Mouse (Mus musculus): ENCODE measurements around the gene Cdkn3. TPM values are rescaled to one million over a fixed set of nuclear protein-coding genes. Genes with fewer than 3 reads are reported as not detected.
"Not testable (repeated sequence)": the region's sequence is repeated elsewhere in the genome, so short reads cannot be mapped to it uniquely, and the experiment has no call there.

The Cdkn3 gene
- polyA plus RNA-seq (2015; fragmentation: Nextera tagmentation; extraction: Ambion mirVana), result 44.8 and 51.0 TPM in 2 replicates

DNA sequence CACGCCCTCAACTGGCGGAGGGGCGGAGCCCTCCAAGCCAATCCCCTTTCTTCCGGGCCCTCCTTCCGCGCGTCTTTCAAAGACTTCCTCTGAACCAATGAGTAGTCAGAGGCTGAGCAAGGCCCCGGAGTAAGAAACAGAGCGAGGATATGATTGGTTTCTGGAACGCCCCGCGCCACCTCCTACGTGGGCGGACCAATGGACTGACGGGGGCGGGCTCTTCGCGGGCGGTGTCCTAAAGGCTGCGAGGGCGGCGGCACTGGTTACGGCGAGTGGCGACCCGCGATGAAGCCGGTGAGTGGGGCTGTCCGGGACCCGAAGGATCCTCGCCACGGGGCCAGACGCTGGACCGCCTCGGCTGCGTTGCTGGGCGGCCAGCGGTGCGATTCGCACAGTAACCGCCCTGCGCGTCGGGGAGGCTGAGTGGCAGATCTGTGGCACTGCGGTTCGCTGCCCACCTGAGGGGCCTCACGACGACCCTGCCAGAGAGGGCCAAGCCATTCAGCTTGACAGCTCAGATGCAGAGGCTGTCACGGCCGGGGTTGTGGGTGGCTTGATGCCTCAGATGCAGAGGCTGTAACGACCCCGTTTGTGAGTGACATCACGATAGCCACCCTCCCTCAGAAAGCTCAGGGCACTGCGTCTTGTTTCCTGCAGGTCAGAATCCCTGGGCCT lies at the start of gene Cdkn3:
Gene Cdkn3 (plus strand): TSS at position 187 of the 675 bp plus-strand sequence.
- Histone ChIP-seq H3K4me3 (peak within 1 kb of the TSS; percentile 64), H3K27ac (0 out of 2 replicates have a peak within 1 kb of the TSS, but pooled peaks have one; percentile 6), H3K9ac (peak within 1 kb of the TSS; percentile 58), H3K27me3 (no peaks in the 10 kb centered on the region), H3K36me3 (peaks cover 3% of the 10 kb centered on the region; the same call in 1 of the 2 replicates), H3K4me1 (replicated peaks) (peaks cover 10% of the 10 kb centered on the region), H3K9me3 (replicated peaks) (no peaks in the 10 kb centered on the region), H3K4me2 (peak within 1 kb of the TSS; percentile 83)
- ATAC-seq (replicated peaks; ENCODE audit: insufficient number of reproducible peaks, insufficient read depth, low FRiP score, low read depth), result peak; percentile 98
- under 1% methylated on average over 54 of the region's 54 CpGs for WGBS

DNA sequence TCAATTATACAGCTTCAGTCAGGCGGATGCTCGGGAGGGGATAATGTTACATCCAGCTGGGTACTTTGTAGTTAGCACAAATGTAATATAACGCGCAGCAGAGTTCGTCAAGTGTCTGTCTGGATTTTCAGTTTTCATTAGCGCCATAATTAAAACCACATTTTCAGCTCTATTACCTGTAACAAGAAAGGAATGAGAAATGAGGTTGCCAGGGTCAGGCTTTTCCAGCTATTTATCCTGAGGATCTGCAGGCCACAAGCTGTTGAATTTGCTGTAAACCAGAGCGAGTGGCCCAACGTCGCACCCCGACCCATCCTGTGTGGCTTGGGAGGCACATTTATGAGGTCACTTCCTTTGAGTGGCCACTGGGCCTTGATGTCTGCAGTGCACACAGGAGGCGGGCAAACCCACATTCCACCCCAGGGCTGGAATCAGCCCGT lies 41.8 kb upstream of the Cdkn3 start:
- no peak for ATAC-seq (replicated peaks; ENCODE audit: insufficient number of reproducible peaks, insufficient read depth, low FRiP score, low read depth)
- H3K27me3 ChIP-seq, result no peaks in the 10 kb centered on the region
- H3K9ac ChIP-seq, result no peak overlapping the region
- no peak overlapping the region for H3K4me2 ChIP-seq
- no peak overlapping the region for H3K27ac ChIP-seq
- H3K4me1 ChIP-seq (replicated peaks), result no peaks in the 10 kb centered on the region
- 73% methylated on average over 12 of the region's 12 CpGs for WGBS
- H3K4me3 ChIP-seq, result no peak overlapping the region
- no peaks in the 10 kb centered on the region for H3K36me3 ChIP-seq
- no peaks in the 10 kb centered on the region for H3K9me3 ChIP-seq (replicated peaks)

DNA sequence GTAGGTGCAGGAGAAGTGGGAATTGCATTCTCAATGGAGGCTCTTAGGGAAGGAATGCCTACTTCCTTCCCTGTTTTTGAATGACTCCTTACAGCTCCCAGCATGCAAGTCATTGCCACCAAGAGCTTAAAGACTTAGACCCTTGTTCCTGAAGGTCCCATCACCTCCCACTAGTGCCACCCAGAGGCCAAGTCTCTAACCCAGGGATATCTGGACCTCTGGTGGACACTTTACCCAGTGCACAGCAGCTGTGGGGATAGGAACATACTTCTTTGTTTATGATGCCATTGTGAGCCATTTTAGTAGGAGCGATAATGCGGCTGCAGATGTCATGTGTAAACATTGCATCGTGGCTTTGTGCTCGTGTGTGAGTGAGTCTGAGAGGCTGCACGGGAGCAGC lies 38.3 kb upstream of the Cdkn3 start:
- Histone ChIP-seq H3K9ac (no peak overlapping the region), H3K9me3 (replicated peaks) (no peaks in the 10 kb centered on the region), H3K36me3 (no peaks in the 10 kb centered on the region), H3K4me3 (no peak overlapping the region), H3K4me2 (no peak overlapping the region), H3K4me1 (replicated peaks) (0 out of 2 replicates have a peak, but pooled peaks cover 2% of the 10 kb centered on the region), H3K27ac (no peak overlapping the region), H3K27me3 (no peaks in the 10 kb centered on the region)
- 53% methylated on average over 5 of the region's 5 CpGs for WGBS
- ATAC-seq (replicated peaks; ENCODE audit: insufficient number of reproducible peaks, insufficient read depth, low FRiP score, low read depth), result no peak

DNA sequence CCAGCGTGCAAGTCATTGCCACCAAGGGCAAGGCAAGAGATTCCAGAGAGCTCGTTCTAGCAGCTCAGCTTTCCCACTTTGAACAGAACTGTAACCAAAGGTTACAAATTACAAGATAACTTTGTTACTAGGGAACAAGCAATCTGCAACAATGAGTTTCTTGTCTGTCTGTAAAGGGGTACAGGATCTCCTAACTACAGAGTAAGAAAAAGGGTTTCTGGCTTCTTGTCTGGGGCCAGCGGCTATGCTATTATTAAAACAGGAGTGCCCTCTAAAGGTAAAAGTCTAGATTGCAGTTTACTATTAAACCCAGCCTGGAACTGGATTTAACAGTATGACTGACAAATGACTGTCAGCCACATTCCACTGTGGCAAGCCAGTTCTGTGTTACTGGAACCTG lies 36.5 kb upstream of the Cdkn3 start:
- no peak overlapping the region for H3K4me3 ChIP-seq
- H3K4me1 ChIP-seq (replicated peaks), result 0 out of 2 replicates have a peak, but pooled peaks cover 2% of the 10 kb centered on the region
- H3K27ac ChIP-seq, result no peak overlapping the region
- 27% methylated on average over 3 of the region's 3 CpGs for WGBS
- no peak for ATAC-seq (replicated peaks; ENCODE audit: insufficient number of reproducible peaks, insufficient read depth, low FRiP score, low read depth)
- H3K9me3 ChIP-seq (replicated peaks), result no peaks in the 10 kb centered on the region
- no peaks in the 10 kb centered on the region for H3K27me3 ChIP-seq
- no peak overlapping the region for H3K4me2 ChIP-seq
- no peaks in the 10 kb centered on the region for H3K36me3 ChIP-seq
- no peak overlapping the region for H3K9ac ChIP-seq

DNA sequence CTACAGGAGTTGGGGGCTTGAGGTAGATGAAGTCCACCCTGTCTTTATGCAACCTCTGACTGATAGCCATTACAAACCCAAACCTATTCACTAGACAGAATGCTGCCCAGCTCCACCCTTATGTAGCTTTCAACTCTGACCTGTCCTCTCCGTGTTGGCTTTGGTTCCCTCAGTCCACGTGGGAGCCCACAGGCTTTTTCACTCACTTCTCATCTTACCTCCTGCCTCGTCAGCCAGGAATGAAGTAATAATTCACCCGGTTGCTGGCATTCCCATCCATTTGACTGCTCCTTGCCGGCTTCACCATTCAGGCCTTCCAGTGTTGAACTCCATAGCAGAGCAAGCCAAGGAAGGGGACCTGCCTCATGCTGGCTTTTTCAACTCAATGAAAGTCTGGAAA lies 35.4 kb upstream of the Cdkn3 start:
- no peak overlapping the region for H3K9ac ChIP-seq
- H3K4me1 ChIP-seq (replicated peaks), result 0 out of 2 replicates have a peak, but pooled peaks cover 2% of the 10 kb centered on the region
- ATAC-seq (replicated peaks; ENCODE audit: insufficient number of reproducible peaks, insufficient read depth, low FRiP score, low read depth), result no peak
- H3K27ac ChIP-seq, result no peak overlapping the region
- 53% methylated on average over 5 of the region's 5 CpGs for WGBS
- H3K27me3 ChIP-seq, result no peaks in the 10 kb centered on the region
- H3K4me3 ChIP-seq, result no peak overlapping the region
- no peaks in the 10 kb centered on the region for H3K36me3 ChIP-seq
- no peak overlapping the region for H3K4me2 ChIP-seq
- H3K9me3 ChIP-seq (replicated peaks), result no peaks in the 10 kb centered on the region

DNA sequence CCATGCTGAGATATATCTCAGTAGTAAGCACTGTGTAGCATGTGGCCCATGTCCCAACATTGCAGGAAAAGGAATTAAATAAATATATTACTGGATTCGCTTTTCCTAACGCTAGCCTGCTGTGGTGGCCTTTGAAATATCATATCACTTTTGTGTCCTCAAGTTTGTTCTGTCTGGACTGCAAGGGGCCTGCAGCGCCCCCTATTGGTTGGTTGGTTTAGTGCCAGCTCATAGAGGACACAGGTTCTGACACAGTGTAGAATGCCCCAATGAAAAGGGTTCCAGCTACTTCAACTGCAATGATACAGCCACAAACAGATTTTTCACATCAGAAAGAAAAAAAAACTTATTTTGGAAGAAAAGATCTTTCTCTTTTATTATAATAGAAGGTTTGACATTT lies 34.6 kb upstream of the Cdkn3 start:
- no peak for ATAC-seq (replicated peaks; ENCODE audit: insufficient number of reproducible peaks, insufficient read depth, low FRiP score, low read depth)
- H3K27me3 ChIP-seq, result no peaks in the 10 kb centered on the region
- H3K36me3 ChIP-seq, result no peaks in the 10 kb centered on the region
- H3K27ac ChIP-seq, result no peak overlapping the region
- H3K9ac ChIP-seq, result no peak overlapping the region
- no peak overlapping the region for H3K4me3 ChIP-seq
- 46% methylated on average over 3 of the region's 3 CpGs for WGBS
- 0 out of 2 replicates have a peak, but pooled peaks cover 2% of the 10 kb centered on the region for H3K4me1 ChIP-seq (replicated peaks)
- H3K9me3 ChIP-seq (replicated peaks), result no peaks in the 10 kb centered on the region
- no peak overlapping the region for H3K4me2 ChIP-seq

DNA sequence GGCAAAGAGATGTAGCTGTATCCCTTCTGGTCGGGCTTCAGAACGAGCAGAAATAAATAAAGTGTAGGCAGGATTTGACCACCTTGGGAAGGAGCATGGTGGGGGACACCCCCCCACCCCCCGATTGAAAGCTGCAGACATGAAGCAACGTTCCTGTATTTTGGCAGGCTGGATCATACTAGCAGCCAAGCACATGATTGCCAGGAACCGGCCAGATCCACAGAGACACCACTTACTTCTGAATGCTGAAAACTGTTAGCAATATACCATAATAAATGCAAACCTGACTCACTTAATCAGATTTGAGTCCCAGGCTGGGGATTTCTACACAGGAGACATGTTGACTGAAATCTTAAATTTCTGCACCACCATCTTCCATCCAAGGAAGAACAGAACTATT lies 26.1 kb upstream of the Cdkn3 start:
- no peak overlapping the region for H3K27ac ChIP-seq
- no peak for ATAC-seq (replicated peaks; ENCODE audit: insufficient number of reproducible peaks, insufficient read depth, low FRiP score, low read depth)
- no peak overlapping the region for H3K9ac ChIP-seq
- H3K9me3 ChIP-seq (replicated peaks), result no peaks in the 10 kb centered on the region
- H3K27me3 ChIP-seq, result no peaks in the 10 kb centered on the region
- H3K4me1 ChIP-seq (replicated peaks), result no peaks in the 10 kb centered on the region
- no peak overlapping the region for H3K4me2 ChIP-seq
- H3K4me3 ChIP-seq, result no peak overlapping the region
- H3K36me3 ChIP-seq, result no peaks in the 10 kb centered on the region
- whole genome bisulfite sequencing, result 63% methylated on average over 5 of the region's 5 CpGs

DNA sequence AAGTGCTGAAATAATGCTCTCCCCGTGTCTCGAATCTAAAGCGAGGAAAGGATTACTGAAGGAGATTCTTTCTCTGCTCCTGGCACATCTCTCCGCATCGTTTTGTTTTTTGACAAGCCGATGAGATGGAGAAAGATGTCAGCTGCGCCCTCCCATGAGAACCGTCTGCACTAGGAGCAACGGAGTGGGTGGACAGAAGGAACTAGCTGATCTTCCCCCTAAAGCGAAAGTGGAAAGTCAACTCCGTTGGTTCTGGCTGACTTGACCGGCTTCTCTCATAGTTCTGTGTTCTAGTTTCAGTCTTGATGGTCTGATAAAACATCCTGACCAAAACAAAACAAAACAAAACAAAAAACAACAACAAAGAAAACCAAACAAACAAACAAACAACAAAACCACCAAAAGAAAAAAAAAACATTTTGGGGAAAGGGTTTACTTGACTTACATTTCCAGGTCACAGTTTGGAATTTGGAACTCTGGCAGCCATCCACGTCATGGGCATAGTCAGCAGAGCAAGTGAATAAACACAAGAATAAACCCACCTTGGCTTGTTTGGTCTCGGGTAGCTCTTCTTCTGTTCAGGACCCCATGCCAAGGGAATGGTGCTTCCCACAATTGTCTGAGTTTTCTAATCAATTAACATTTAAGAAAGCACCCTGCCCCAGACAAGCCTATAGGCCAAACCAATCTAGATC lies 25.4 kb upstream of the Cdkn3 start:
- H3K4me2 ChIP-seq, result no peak overlapping the region
- 69% methylated on average over 14 of the region's 14 CpGs for WGBS

DNA sequence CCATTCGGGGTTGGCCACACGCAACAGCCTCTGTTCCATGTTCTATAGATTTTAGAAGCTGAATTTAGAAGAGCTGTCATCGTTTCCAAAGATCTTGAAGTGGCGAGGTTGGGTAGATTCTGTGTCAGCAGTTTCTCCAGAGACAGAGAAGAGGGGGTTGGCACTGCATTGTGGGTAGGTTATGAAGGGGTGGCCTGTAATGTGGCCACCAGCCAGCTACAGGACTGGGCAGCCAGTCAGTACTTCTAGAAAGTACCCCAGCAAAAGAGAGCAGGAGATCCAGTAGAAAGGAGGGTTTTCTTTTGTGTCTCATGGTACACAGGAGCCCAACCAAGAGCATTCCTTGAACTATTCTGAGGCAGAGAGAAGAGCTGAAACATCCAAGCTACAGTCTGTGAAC lies 24.0 kb upstream of the Cdkn3 start:
- no peak for ATAC-seq (replicated peaks; ENCODE audit: insufficient number of reproducible peaks, insufficient read depth, low FRiP score, low read depth)
- Histone ChIP-seq H3K27ac (no peak overlapping the region), H3K4me1 (replicated peaks) (no peaks in the 10 kb centered on the region), H3K36me3 (no peaks in the 10 kb centered on the region), H3K27me3 (no peaks in the 10 kb centered on the region), H3K9ac (no peak overlapping the region), H3K9me3 (replicated peaks) (no peaks in the 10 kb centered on the region), H3K4me3 (no peak overlapping the region), H3K4me2 (no peak overlapping the region)
- 85% methylated on average over 4 of the region's 4 CpGs for WGBS

More for the DNA sequence above, 25.4 kb upstream of the Cdkn3 start:
- H3K27me3 ChIP-seq, result no peaks in the 10 kb centered on the region
- no peak overlapping the region for H3K27ac ChIP-seq
- H3K4me1 ChIP-seq (replicated peaks), result no peaks in the 10 kb centered on the region
- H3K4me3 ChIP-seq, result no peak overlapping the region
- H3K9me3 ChIP-seq (replicated peaks), result no peaks in the 10 kb centered on the region
- no peaks in the 10 kb centered on the region for H3K36me3 ChIP-seq
- H3K9ac ChIP-seq, result no peak overlapping the region
- no peak for ATAC-seq (replicated peaks; ENCODE audit: insufficient number of reproducible peaks, insufficient read depth, low FRiP score, low read depth)

DNA sequence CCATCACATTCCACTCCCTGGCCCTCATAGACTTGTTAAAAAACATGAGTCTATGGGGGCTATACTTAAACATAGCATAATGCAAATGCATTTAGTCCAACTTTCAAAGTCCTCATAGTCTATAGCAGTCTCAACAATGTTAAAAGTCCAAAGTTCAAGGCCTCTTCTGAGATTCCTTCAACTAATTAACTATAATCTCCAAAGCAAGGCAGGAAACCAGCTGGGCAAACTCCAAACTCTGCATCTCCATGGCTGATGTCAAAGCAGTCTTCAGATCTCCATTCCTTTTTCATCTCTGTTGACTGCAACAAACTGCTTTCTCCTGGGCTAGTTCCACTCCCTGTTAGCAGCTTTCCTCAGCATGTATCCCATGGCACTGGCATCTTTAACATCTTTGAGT lies 23.0 kb upstream of the Cdkn3 start:
- not testable (repeated sequence) for H3K4me2 ChIP-seq; H3K9ac ChIP-seq; ATAC-seq (replicated peaks; ENCODE audit: insufficient number of reproducible peaks, insufficient read depth, low FRiP score, low read depth); H3K36me3 ChIP-seq; H3K4me3 ChIP-seq; H3K27me3 ChIP-seq; H3K27ac ChIP-seq; H3K9me3 ChIP-seq (replicated peaks); H3K4me1 ChIP-seq (replicated peaks)

DNA sequence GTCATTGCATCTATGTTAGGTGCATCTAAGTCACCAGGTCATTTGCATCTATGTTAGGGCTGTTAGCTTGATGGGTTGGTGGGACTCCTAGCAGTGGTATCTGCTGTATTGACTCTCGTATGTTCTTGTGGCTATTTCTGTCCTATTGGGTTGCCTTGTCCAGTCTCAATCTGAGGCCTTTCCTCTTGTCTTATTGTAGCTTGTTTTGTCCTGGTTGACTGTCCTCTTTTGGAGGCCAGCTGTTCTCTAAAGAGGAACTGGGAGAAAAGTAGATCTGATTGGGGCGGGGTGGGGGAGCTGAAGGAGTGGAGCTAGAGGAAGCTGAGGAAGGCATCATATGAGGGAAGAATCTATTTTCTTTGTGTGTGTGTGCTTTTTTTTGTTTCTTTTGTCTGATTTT lies 17.7 kb upstream of the Cdkn3 start:
- Histone ChIP-seq H3K9ac (no peak overlapping the region), H3K27me3 (no peaks in the 10 kb centered on the region), H3K4me2 (no peak overlapping the region), H3K4me3 (no peak overlapping the region), H3K27ac (no peak overlapping the region), H3K36me3 (no peaks in the 10 kb centered on the region), H3K9me3 (replicated peaks) (no peaks in the 10 kb centered on the region), H3K4me1 (replicated peaks) (no peaks in the 10 kb centered on the region)
- no peak for ATAC-seq (replicated peaks; ENCODE audit: insufficient number of reproducible peaks, insufficient read depth, low FRiP score, low read depth)
- WGBS, result 78% methylated on average over 2 of the region's 2 CpGs

DNA sequence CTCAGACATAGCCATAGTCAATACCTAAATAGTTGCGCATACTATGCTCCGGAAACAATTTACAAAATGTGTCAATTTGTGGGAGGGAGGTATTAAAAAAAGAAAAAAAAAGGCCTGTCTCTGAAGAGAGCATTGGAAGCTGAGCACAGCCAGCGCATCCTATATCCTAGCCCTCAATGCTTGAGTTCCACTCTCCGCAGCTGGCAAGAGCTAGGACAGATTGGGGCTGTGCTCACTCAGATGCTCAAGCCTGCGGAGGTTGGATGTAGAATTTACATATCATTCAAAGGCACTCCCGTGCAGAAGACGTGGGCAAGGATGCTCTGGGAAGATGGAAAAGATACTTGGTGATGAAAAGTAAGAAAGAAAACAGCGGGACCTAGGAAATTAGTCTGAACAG lies 14.9 kb upstream of the Cdkn3 start:
- Histone ChIP-seq H3K27ac (no peak overlapping the region), H3K4me1 (replicated peaks) (no peaks in the 10 kb centered on the region), H3K9ac (no peak overlapping the region), H3K27me3 (no peaks in the 10 kb centered on the region), H3K4me3 (no peak overlapping the region), H3K36me3 (no peaks in the 10 kb centered on the region), H3K9me3 (replicated peaks) (no peaks in the 10 kb centered on the region), H3K4me2 (no peak overlapping the region)
- ATAC-seq (replicated peaks; ENCODE audit: insufficient number of reproducible peaks, insufficient read depth, low FRiP score, low read depth), result no peak
- 85% methylated on average over 8 of the region's 8 CpGs for WGBS

Measured in heart, embryonic 15.5 days (tissue).